Mouse (Mus musculus): ENCODE results near the gene Larp4b.

GRCm38 (mm10) chr13:9064196-9064595 lies 29.5 kb upstream of the Larp4b start:
- TF ChIP-seq CTCF (conservative IDR thresholded peaks at IDR 0.05; ENCODE audit: insufficient read depth, insufficient read length, low read depth, low read length) (no peak), POLR2A (IDR thresholded peaks at IDR 0.05; ENCODE audit: low read depth, low read length) (no peak)

All from kidney, adult 2 months (tissue).